In genomic region chr7:25703793-25704494, GRCm38 (mm10) we compare ENCODE assay signal across 9 mouse cellular contexts. TPM values are rescaled to one million over a fixed set of nuclear protein-coding genes. Genes with fewer than 3 reads are reported as not detected.
A peak's percentile ranks its signal among the peaks of the same experiment; 100 is the strongest.
DNase-seq lines count a peak whose midpoint lies in the region; ATAC-seq lines count a peak whose summit lies in the region.
"Had no signal": no experiment of that assay in that cellular context is flagged by ENCODE, and none has a peak within 500 bp of the region (broad histone marks: within the 10 kb centered on the region; RNA-seq: fewer than 3 reads in every experiment).

No protein-coding gene starts in this region.

- no peak for DNase-seq in limb, embryonic 10.5 days (ENCODE audit: low spot score)
- DNase-seq in forebrain, embryonic 14.5 days (ENCODE audit: low spot score), result no peak
- DNase-seq in hindbrain, embryonic 14.5 days (ENCODE audit: low spot score), result no peak
- no peak for DNase-seq in cerebellum, adult 9-11 months
- DNase-seq in right cerebral cortex, adult 18-20 months, result no peak
- no peak for DNase-seq in lung, postnatal 4 days
- DNase-seq: kidney, postnatal 10 days had no signal

- no peak overlapping the region for H3K4me3 ChIP-seq in limb, embryonic 12.5 days (replicated peaks)
- no peak overlapping the region for H3K4me3 ChIP-seq in limb, embryonic 10.5 days
- H3K4me3 ChIP-seq in forebrain, embryonic 14.5 days (ENCODE audit: low read depth, low read length), result no peak overlapping the region
- H3K4me3 ChIP-seq in hindbrain, embryonic 14.5 days (replicated peaks; ENCODE audit: low read length), result peak overlapping the region; percentile 28
- H3K4me3 ChIP-seq in midbrain, embryonic 16.5 days (ENCODE audit: low read depth, low read length), result peak overlapping the region; percentile 40

- H3K4me2 ChIP-seq in limb, embryonic 12.5 days, result no peak overlapping the region
- H3K4me2 ChIP-seq in forebrain, embryonic 14.5 days (ENCODE audit: low read length), result peak overlapping the region; percentile 57; the same call in 1 of the 2 replicates
- peak overlapping the region; percentile 66 for H3K4me2 ChIP-seq in hindbrain, embryonic 14.5 days (replicated peaks)
- H3K4me2 ChIP-seq in midbrain, embryonic 16.5 days (ENCODE audit: low read length), result peak overlapping the region; percentile 78

- no peak overlapping the region for H3K27ac ChIP-seq in limb, embryonic 12.5 days
- H3K27ac ChIP-seq in limb, embryonic 10.5 days, result no peak overlapping the region
- H3K27ac ChIP-seq in forebrain, embryonic 14.5 days (ENCODE audit: low read depth, low read length), result no peak overlapping the region
- no peak overlapping the region for H3K27ac ChIP-seq in hindbrain, embryonic 14.5 days
- H3K27ac ChIP-seq in midbrain, embryonic 16.5 days (ENCODE audit: low read length), result no peak overlapping the region

- 28% methylated on average over 10 of the region's 10 CpGs for WGBS in limb, embryonic 12.5 days
- 30% methylated on average over 10 of the region's 10 CpGs for WGBS in limb, embryonic 10.5 days
- WGBS in forebrain, embryonic 14.5 days, result 15% methylated on average over 10 of the region's 10 CpGs
- 21% methylated on average over 10 of the region's 10 CpGs for WGBS in hindbrain, embryonic 14.5 days
- WGBS in midbrain, embryonic 16.5 days, result 22% methylated on average over 10 of the region's 10 CpGs

- peaks cover 17% of the 10 kb centered on the region; the same call in 1 of the 2 replicates for H3K9me3 ChIP-seq in limb, embryonic 12.5 days
- no peaks in the 10 kb centered on the region for H3K9me3 ChIP-seq in limb, embryonic 10.5 days (replicated peaks)
- no peaks in the 10 kb centered on the region for H3K9me3 ChIP-seq in forebrain, embryonic 14.5 days (replicated peaks; ENCODE audit: control insufficient read depth, low read length)
- no peaks in the 10 kb centered on the region for H3K9me3 ChIP-seq in hindbrain, embryonic 14.5 days (ENCODE audit: control insufficient read depth, low read length)
- H3K9me3 ChIP-seq in midbrain, embryonic 16.5 days (replicated peaks; ENCODE audit: control insufficient read depth, low read length, poor library complexity, severe bottlenecking), result no peaks in the 10 kb centered on the region

- peaks cover 27% of the 10 kb centered on the region for H3K4me1 ChIP-seq in limb, embryonic 12.5 days (replicated peaks)
- peaks cover 41% of the 10 kb centered on the region for H3K4me1 ChIP-seq in limb, embryonic 10.5 days
- 0 out of 2 replicates have a peak, but pooled peaks cover 3% of the 10 kb centered on the region for H3K4me1 ChIP-seq in forebrain, embryonic 14.5 days (ENCODE audit: control insufficient read depth, insufficient read depth, low read length)
- peaks cover 17% of the 10 kb centered on the region; the same call in 1 of the 2 replicates for H3K4me1 ChIP-seq in hindbrain, embryonic 14.5 days (replicated peaks; ENCODE audit: control insufficient read depth, insufficient read depth, low read length)
- H3K4me1 ChIP-seq in midbrain, embryonic 16.5 days (ENCODE audit: control insufficient read depth, insufficient read depth, low read length), result peaks cover 4% of the 10 kb centered on the region

- ATAC-seq in limb, embryonic 12.5 days (ENCODE audit: insufficient number of reproducible peaks, insufficient read depth, low FRiP score, low TSS enrichment, low read depth), result no peak
- ATAC-seq in forebrain, embryonic 14.5 days, result 0 out of 2 replicates have a peak, but pooled peaks have one; percentile 27
- ATAC-seq in hindbrain, embryonic 14.5 days (ENCODE audit: low FRiP score), result 0 out of 2 replicates have a peak, but pooled peaks have one; percentile 21
- peak; percentile 49; the same call in 1 of the 2 replicates for ATAC-seq in midbrain, embryonic 16.5 days

- H3K27me3 ChIP-seq in limb, embryonic 12.5 days, result peaks cover 20% of the 10 kb centered on the region
- peaks cover 29% of the 10 kb centered on the region for H3K27me3 ChIP-seq in limb, embryonic 10.5 days (ENCODE audit: low read depth, poor library complexity, severe bottlenecking)
- peaks cover 9% of the 10 kb centered on the region; the same call in 1 of the 2 replicates for H3K27me3 ChIP-seq in forebrain, embryonic 14.5 days (replicated peaks; ENCODE audit: control insufficient read depth, insufficient read depth, low read length)
- H3K27me3 ChIP-seq in hindbrain, embryonic 14.5 days (ENCODE audit: control insufficient read depth, insufficient read depth, low read length), result 0 out of 2 replicates have a peak, but pooled peaks cover 10% of the 10 kb centered on the region
- no peaks in the 10 kb centered on the region for H3K27me3 ChIP-seq in midbrain, embryonic 16.5 days (ENCODE audit: control insufficient read depth, insufficient read depth, low read depth, low read length)

- no peaks in the 10 kb centered on the region for H3K36me3 ChIP-seq in limb, embryonic 12.5 days
- H3K36me3 ChIP-seq in limb, embryonic 10.5 days, result 0 out of 2 replicates have a peak, but pooled peaks cover under 1% of the 10 kb centered on the region
- no peaks in the 10 kb centered on the region for H3K36me3 ChIP-seq in forebrain, embryonic 14.5 days (ENCODE audit: control insufficient read depth, insufficient read depth, low read length)
- H3K36me3 ChIP-seq in hindbrain, embryonic 14.5 days (replicated peaks; ENCODE audit: control insufficient read depth, insufficient read depth), result no peaks in the 10 kb centered on the region
- H3K36me3 ChIP-seq in midbrain, embryonic 16.5 days (ENCODE audit: control insufficient read depth, insufficient read depth, low read length), result no peaks in the 10 kb centered on the region

- peak overlapping the region; percentile 35; the same call in 1 of the 2 replicates for H3K9ac ChIP-seq in limb, embryonic 12.5 days (replicated peaks)
- no peak overlapping the region for H3K9ac ChIP-seq in forebrain, embryonic 14.5 days (ENCODE audit: low read length)
- H3K9ac ChIP-seq in hindbrain, embryonic 14.5 days, result peak overlapping the region; percentile 53; the same call in 1 of the 2 replicates
- H3K9ac ChIP-seq in midbrain, embryonic 16.5 days (ENCODE audit: low read depth, low read length), result peak overlapping the region; percentile 51; the same call in 1 of the 2 replicates

RNA-seq across cellular contexts. Expression of gene Ccdc97, which starts 14.9 kb away (rescaled TPM):
- 20.6 and 23.6 TPM in 2 replicates for polyA plus RNA-seq in limb, embryonic 12.5 days (2016; fragmentation: Nextera tagmentation; extraction: Ambion mirVana)
- polyA plus RNA-seq in limb, embryonic 10.5 days (2016; fragmentation: Nextera tagmentation; extraction: Ambion mirVana), result 31.5 and 32.3 TPM in 2 replicates
- polyA plus RNA-seq in forebrain, embryonic 14.5 days (2014; fragmentation: Nextera tagmentation; extraction: Ambion mirVana), result 39.6 and 40.7 TPM in 2 replicates
- polyA plus RNA-seq in hindbrain, embryonic 14.5 days (2014; fragmentation: Nextera tagmentation; extraction: Ambion mirVana), result 41.9 and 43.5 TPM in 2 replicates
- 32.1 and 36.8 TPM in 2 replicates for polyA plus RNA-seq in midbrain, embryonic 16.5 days (2015; fragmentation: Nextera tagmentation; extraction: Ambion mirVana)

RNA-seq across cellular contexts. Expression of gene Tgfb1, which starts 17.1 kb away (rescaled TPM):
- 1.6 and 2.2 TPM in 2 replicates for polyA plus RNA-seq in limb, embryonic 12.5 days (2016; fragmentation: Nextera tagmentation; extraction: Ambion mirVana)
- 1.4 and 1.6 TPM in 2 replicates for polyA plus RNA-seq in limb, embryonic 10.5 days (2016; fragmentation: Nextera tagmentation; extraction: Ambion mirVana)
- polyA plus RNA-seq in forebrain, embryonic 14.5 days (2014; fragmentation: Nextera tagmentation; extraction: Ambion mirVana), result 0.61 and 0.83 TPM in 2 replicates
- polyA plus RNA-seq in hindbrain, embryonic 14.5 days (2014; fragmentation: Nextera tagmentation; extraction: Ambion mirVana), result 0.82 and 1.1 TPM in 2 replicates
- polyA plus RNA-seq in midbrain, embryonic 16.5 days (2015; fragmentation: Nextera tagmentation; extraction: Ambion mirVana), result 0.21 and 0.78 TPM in 2 replicates

RNA-seq across cellular contexts. Expression of gene B9d2, which starts 23.4 kb away (rescaled TPM):
- polyA plus RNA-seq in limb, embryonic 12.5 days (2016; fragmentation: Nextera tagmentation; extraction: Ambion mirVana), result 30.4 and 30.5 TPM in 2 replicates
- polyA plus RNA-seq in limb, embryonic 10.5 days (2016; fragmentation: Nextera tagmentation; extraction: Ambion mirVana), result 33.0 and 37.7 TPM in 2 replicates
- 44.3 and 57.6 TPM in 2 replicates for polyA plus RNA-seq in forebrain, embryonic 14.5 days (2014; fragmentation: Nextera tagmentation; extraction: Ambion mirVana)
- polyA plus RNA-seq in hindbrain, embryonic 14.5 days (2014; fragmentation: Nextera tagmentation; extraction: Ambion mirVana), result 41.8 and 42.7 TPM in 2 replicates
- 40.0 and 49.8 TPM in 2 replicates for polyA plus RNA-seq in midbrain, embryonic 16.5 days (2015; fragmentation: Nextera tagmentation; extraction: Ambion mirVana)

RNA-seq across cellular contexts. Expression of gene Tmem91, which starts 29.0 kb away (rescaled TPM):
- 2.7 and 3.1 TPM in 2 replicates for polyA plus RNA-seq in limb, embryonic 12.5 days (2016; fragmentation: Nextera tagmentation; extraction: Ambion mirVana)
- 2.9 and 3.4 TPM in 2 replicates for polyA plus RNA-seq in limb, embryonic 10.5 days (2016; fragmentation: Nextera tagmentation; extraction: Ambion mirVana)
- 11.1 and 16.4 TPM in 2 replicates for polyA plus RNA-seq in forebrain, embryonic 14.5 days (2014; fragmentation: Nextera tagmentation; extraction: Ambion mirVana)
- polyA plus RNA-seq in hindbrain, embryonic 14.5 days (2014; fragmentation: Nextera tagmentation; extraction: Ambion mirVana), result 54.1 and 64.8 TPM in 2 replicates
- polyA plus RNA-seq in midbrain, embryonic 16.5 days (2015; fragmentation: Nextera tagmentation; extraction: Ambion mirVana), result 61.6 and 90.5 TPM in 2 replicates

RNA-seq across cellular contexts. Expression of gene Exosc5, which starts 45.0 kb away (rescaled TPM):
- 74.1 and 74.2 TPM in 2 replicates for polyA plus RNA-seq in limb, embryonic 12.5 days (2016; fragmentation: Nextera tagmentation; extraction: Ambion mirVana)
- 88.3 and 109 TPM in 2 replicates for polyA plus RNA-seq in limb, embryonic 10.5 days (2016; fragmentation: Nextera tagmentation; extraction: Ambion mirVana)
- polyA plus RNA-seq in forebrain, embryonic 14.5 days (2014; fragmentation: Nextera tagmentation; extraction: Ambion mirVana), result 49.4 and 53.9 TPM in 2 replicates
- polyA plus RNA-seq in hindbrain, embryonic 14.5 days (2014; fragmentation: Nextera tagmentation; extraction: Ambion mirVana), result 31.5 and 39.7 TPM in 2 replicates
- 35.2 and 35.4 TPM in 2 replicates for polyA plus RNA-seq in midbrain, embryonic 16.5 days (2015; fragmentation: Nextera tagmentation; extraction: Ambion mirVana)

Comparison
In these comparisons a context has a peak if more than half of its experiments do, and no peak if none do; other contexts are left out.
1. H3K4me3 ChIP-seq: peak in hindbrain, embryonic 14.5 days (single experiment) and midbrain, embryonic 16.5 days (single experiment); none in limb, embryonic 12.5 days (single experiment), limb, embryonic 10.5 days (single experiment) and forebrain, embryonic 14.5 days (single experiment).